Mouse (Mus musculus) spleen, embryonic (tissue): ENCODE data around the gene Coa3.
"Not testable (repeated sequence)": the region's sequence is repeated elsewhere in the genome, so short reads cannot be mapped to it uniquely, and the experiment has no call there.

Experiments used
- CTCF ChIA-PET: fragments of 350-600 bp; sonication (Branson Sonifier 250); formaldehyde crosslinking; loops from one replicate; lab custom pipeline; 2022; lab: Charles Lee

The Coa3 gene

GRCm38 (mm10) chr11:101278223-101279192 is at the start of gene Coa3, which contains the start of gene Cntd1:
Coa3 (minus strand) TSS chr11:101279114.
Cntd1 (plus strand) TSS chr11:101279012.
- CTCF ChIA-PET, result interaction anchor here (1.3 kb wide), 1 partner anchor 24 kb away, joined by 4 read pairs; the partner anchor contains the start of gene Becn1

DNA sequence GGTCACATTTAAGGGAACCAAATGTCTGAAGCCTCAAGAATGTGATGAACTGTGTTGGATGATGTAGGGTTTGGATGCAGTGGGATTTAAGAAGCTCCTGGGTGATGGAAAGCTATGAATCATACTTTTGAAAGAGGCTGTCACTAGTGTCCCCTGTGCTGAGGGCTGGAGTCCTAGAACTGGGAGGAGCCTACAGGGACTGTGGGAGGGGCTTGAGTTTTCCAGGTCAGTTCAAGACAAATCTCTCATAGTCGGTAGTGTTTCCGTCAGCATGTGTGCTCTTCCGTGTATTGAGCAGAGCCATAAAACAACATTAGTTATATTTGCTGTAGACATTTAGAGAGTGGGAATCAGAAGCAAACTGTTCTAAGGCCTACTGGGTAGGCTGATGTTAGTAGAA is 48.4 kb upstream of the Coa3 start:
- CTCF ChIA-PET, result no interaction called here

GRCm38 (mm10) chr11:101326147-101326546 is 47.2 kb upstream of the Coa3 start:
- CTCF ChIA-PET, result interaction anchor here (0.6 kb wide), 1 partner anchor 127 kb away, joined by 13 read pairs; no protein-coding TSS in a partner anchor

- CTCF ChIA-PET, result not testable (repeated sequence)
These were observed 46.3 kb upstream of the Coa3 start for GRCm38 (mm10) chr11:101325201-101325600.

- CTCF ChIA-PET, result no interaction called here
These were observed 45.8 kb upstream of the Coa3 start, which contains the start of gene Aoc2 for GRCm38 (mm10) chr11:101324763-101325162. Aoc2 (plus strand) TSS chr11:101325063.

GRCm38 (mm10) chr11:101323609-101324008 is 44.7 kb upstream of the Coa3 start:
- CTCF ChIA-PET, result no interaction called here

GRCm38 (mm10) chr11:101316501-101316917 is 37.6 kb upstream of the Coa3 start:
- CTCF ChIA-PET, result no interaction called here

- CTCF ChIA-PET, result no interaction called here
These were observed 37.0 kb upstream of the Coa3 start, which contains the start of gene Psme3 for GRCm38 (mm10) chr11:101315665-101316500. Psme3 (plus strand) TSS chr11:101316213.

- CTCF ChIA-PET, result interaction anchor here (0.7 kb wide), 1 partner anchor 1844 kb away, joined by 4 read pairs; no protein-coding TSS in a partner anchor
These were observed 36.3 kb upstream of the Coa3 start for GRCm38 (mm10) chr11:101315082-101315650.

GRCm38 (mm10) chr11:101314567-101314966 is 35.7 kb upstream of the Coa3 start:
- CTCF ChIA-PET, result interaction anchor here (0.7 kb wide), 1 partner anchor 1845 kb away, joined by 4 read pairs; no protein-coding TSS in a partner anchor

DNA sequence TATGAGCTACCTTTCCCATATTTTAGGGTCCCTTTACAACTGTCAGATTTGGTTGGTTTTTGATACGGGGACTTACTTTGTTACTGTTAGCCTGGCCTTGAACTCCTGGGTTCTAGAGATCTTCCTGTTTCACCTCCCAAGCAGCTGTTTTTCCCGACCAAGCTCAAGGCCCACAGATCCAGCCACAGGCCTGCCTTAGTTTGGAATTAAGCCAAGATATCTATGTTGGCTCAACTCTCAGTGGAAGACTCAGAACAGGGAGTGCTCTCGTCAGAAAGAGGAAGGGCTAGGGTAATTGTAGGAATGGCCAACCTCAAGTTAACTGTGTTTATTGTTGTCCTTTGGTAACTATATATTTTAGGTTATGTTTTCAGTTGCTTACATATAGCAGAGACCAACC is 33.2 kb upstream of the Coa3 start:
- CTCF ChIA-PET, result no interaction called here

GRCm38 (mm10) chr11:101311083-101311482 is 32.2 kb upstream of the Coa3 start:
- CTCF ChIA-PET, result no interaction called here

DNA sequence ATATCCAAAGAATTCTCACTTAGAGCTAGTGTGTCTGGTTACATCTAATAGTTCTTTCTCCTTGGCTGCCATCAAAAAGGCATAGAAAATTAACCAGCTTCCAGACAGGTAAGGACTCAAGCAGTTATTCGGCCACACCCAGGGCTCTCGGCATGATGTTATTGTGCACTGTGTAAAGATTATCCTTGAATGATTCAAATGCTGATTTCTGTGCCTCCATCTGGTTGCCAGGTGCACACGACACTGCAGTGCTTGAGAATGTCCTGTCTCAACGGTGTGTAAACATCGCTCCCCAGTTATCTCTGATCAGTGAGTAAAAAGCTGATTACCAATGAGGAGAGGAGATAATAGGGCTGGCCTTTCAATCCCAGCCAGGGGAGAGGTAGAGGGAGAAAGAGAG is 28.8 kb upstream of the Coa3 start:
- CTCF ChIA-PET, result interaction anchor here (0.5 kb wide), 1 partner anchor 10 kb away, joined by 4 read pairs; no protein-coding TSS in a partner anchor

DNA sequence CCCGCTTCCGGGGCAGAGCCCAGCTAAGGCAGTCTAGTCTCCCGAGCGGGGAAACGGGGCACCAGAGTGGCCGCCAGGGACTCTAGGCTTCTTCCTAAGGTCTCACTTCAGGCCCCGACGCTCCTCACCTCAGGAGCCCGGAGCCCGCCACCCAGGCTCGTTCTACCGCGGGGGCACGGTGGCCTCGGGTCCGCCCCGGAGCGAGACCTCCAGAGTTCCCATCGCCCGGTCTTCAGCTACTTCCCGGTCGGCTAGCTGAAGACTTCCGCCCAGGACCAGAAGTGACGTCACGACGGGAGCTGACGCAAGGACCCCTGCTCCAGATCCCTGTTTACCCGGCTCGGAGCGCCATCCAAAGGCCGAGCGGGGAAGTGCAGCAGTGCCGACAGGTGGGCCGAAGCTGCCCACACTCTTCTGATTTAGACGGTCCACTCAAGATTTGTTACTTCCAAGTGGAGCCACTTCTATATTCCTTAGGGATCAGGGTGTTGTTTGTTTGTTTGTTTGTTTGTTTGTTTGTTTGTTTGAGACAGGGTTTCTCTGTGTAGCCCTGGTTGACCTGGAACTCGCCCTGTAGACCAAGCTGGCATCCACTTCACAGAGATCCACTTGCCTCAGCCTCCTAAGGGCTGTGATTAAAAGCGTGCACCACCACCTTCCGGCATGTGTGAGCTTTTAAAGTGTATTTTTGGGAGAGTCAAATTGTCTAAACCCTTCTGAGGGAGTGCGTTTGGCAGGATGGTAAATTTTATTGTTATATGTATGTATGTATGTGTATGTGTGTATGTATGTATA is 23.3 kb upstream of the Coa3 start, which contains the start of gene Becn1:
Becn1 (minus strand) TSS at position 283 of the 795 bp plus-strand sequence.
- CTCF ChIA-PET, result interaction anchor here (0.9 kb wide), 1 partner anchor 23 kb away, joined by 4 read pairs; the partner anchor contains the start of genes Cntd1 and Coa3

DNA sequence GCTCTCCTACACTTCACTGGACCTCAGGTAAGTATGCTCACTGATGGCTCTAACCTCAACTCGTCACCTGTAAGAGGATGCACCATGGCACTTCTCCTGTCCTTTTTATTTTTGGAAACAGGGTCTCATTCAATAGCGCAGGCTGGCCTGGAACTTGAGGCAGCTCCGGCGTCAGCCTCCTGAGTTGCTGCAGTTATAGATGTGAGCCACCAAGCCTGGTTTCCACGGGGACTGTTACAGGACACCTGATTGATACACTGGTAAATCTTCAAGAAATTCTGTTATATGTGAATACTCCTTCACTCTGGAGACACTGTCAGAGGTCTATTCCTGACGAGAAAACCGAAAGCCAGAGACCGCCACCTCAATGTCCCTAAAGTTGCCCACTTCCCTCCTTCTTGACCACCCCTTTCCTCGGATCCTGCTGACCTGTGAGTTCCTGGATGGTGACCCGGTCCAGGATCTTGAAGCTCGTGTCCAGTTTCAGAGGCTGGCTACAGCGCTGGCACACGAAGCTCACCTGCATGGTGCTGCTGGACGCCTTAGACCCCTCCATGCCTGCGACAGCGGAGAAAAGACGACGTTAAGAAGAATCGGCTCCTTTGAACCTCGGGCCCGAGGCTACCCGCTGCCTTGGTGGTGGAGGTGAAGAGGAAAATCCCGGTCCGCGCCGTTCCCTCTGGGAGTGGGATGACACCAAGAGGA is 22.5 kb upstream of the Coa3 start:
- CTCF ChIA-PET, result no interaction called here

GRCm38 (mm10) chr11:101300881-101301280 is 22.0 kb upstream of the Coa3 start:
- CTCF ChIA-PET, result no interaction called here

DNA sequence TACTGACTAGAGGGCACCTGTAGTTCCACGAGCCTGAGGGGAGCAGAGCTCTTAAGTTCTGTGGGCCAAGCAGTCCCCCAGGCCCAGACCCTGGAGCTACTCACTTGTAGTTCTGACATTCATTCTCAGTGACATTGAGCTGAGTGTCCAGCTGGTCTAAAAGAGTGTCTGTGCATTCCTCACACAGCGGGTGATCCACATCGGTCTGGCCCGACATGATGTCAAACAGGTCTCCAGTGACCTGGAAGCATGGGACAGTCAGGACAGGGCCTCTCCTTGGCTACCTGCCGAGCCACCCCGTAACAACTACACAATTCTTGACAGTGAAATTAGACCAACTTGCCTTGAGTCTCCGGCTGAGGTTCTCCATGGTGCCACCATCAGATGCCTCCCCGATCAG is 16.3 kb upstream of the Coa3 start:
- CTCF ChIA-PET, result interaction anchor here (0.6 kb wide), 1 partner anchor 80 kb away, joined by 3 read pairs; no protein-coding TSS in a partner anchor

GRCm38 (mm10) chr11:101291231-101291630 is 12.3 kb upstream of the Coa3 start:
- CTCF ChIA-PET, result no interaction called here

DNA sequence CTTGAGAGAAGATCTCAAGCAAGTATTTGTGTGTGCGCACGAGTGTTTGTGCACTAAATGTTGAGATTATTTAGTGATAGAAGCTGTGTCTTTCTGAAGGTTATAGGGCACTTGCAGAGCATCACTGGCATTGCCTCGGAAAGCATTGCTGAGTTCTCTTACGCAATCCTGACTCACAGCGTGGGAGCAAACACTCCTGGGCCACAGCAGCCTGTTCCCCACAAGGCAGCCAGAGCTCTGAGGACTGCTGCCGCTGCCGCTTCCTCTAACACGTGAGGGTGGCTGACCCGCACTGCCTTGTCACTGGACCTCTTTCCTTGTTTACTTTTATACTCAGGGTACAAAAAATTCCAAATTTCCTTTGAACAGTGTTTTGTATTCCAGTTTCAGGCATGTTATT is 8.4 kb upstream of the Coa3 start:
- CTCF ChIA-PET, result no interaction called here
